Mouse (Mus musculus): ENCODE results near the gene Pappa2. TPM values are rescaled to one million over a fixed set of nuclear protein-coding genes. Genes with fewer than 3 reads are reported as not detected.

Pappa2 gene
- polyA plus RNA-seq, 1 experiment: 0.08 TPM

- WGBS: 78% methylated on average over 1 of the region's 1 CpGs
- Histone ChIP-seq H3K27me3 (ENCODE audit: control insufficient read depth, insufficient read depth, low read length) (no peaks in the 10 kb centered on the region), H3K27ac (ENCODE audit: insufficient read depth, low read length) (no peak overlapping the region), H3K36me3 (ENCODE audit: control insufficient read depth, insufficient read depth, low read length) (no peaks in the 10 kb centered on the region), H3K4me3 (ENCODE audit: extremely low read depth, insufficient read depth, insufficient read length) (no peak overlapping the region), H3K4me1 (ENCODE audit: control insufficient read depth, insufficient read depth, insufficient read length) (no peaks in the 10 kb centered on the region)
- DNase-seq (ENCODE audit: low read depth in 1 of 2, low spot score in 2 of 2): no peak
- TF ChIP-seq POLR2A (IDR thresholded peaks at IDR 0.05; ENCODE audit: low read depth, low read length) (no peak), CTCF (IDR thresholded peaks at IDR 0.05; ENCODE audit: extremely low read depth, insufficient read depth, insufficient read length, insufficient replicate concordance) (no peak)
Measured at GRCm38 (mm10) chr1:158701336-158701735, 279.0 kb downstream of the Pappa2 start.

- H3K27ac ChIP-seq (ENCODE audit: insufficient read depth, low read length): no peak overlapping the region
- no peak for TF ChIP-seq CTCF (IDR thresholded peaks at IDR 0.05; ENCODE audit: extremely low read depth, insufficient read depth, insufficient read length, insufficient replicate concordance)
- no peak for TF ChIP-seq POLR2A (IDR thresholded peaks at IDR 0.05; ENCODE audit: low read depth, low read length)
Measured at GRCm38 (mm10) chr1:158700147-158700546, 280.1 kb downstream of the Pappa2 start.

GRCm38 (mm10) chr1:158699276-158699675 is 281.0 kb downstream of the Pappa2 start:
- H3K4me3 ChIP-seq (ENCODE audit: extremely low read depth, insufficient read depth, insufficient read length): no peak overlapping the region
- no peaks in the 10 kb centered on the region for H3K4me1 ChIP-seq (ENCODE audit: control insufficient read depth, insufficient read depth, insufficient read length)
- 90% methylated on average over 2 of the region's 2 CpGs for WGBS
- DNase-seq (ENCODE audit: low read depth in 1 of 2, low spot score in 2 of 2): no peak
- TF ChIP-seq POLR2A (IDR thresholded peaks at IDR 0.05; ENCODE audit: low read depth, low read length): no peak
- TF ChIP-seq CTCF (IDR thresholded peaks at IDR 0.05; ENCODE audit: extremely low read depth, insufficient read depth, insufficient read length, insufficient replicate concordance): no peak
- H3K36me3 ChIP-seq (ENCODE audit: control insufficient read depth, insufficient read depth, low read length): no peaks in the 10 kb centered on the region
- H3K27me3 ChIP-seq (ENCODE audit: control insufficient read depth, insufficient read depth, low read length): no peaks in the 10 kb centered on the region
- no peak overlapping the region for H3K27ac ChIP-seq (ENCODE audit: insufficient read depth, low read length)

More at GRCm38 (mm10) chr1:158700147-158700546, 280.1 kb downstream of the Pappa2 start:
- Histone ChIP-seq H3K27me3 (ENCODE audit: control insufficient read depth, insufficient read depth, low read length) (no peaks in the 10 kb centered on the region), H3K36me3 (ENCODE audit: control insufficient read depth, insufficient read depth, low read length) (no peaks in the 10 kb centered on the region), H3K4me3 (ENCODE audit: extremely low read depth, insufficient read depth, insufficient read length) (no peak overlapping the region), H3K4me1 (ENCODE audit: control insufficient read depth, insufficient read depth, insufficient read length) (no peaks in the 10 kb centered on the region)
- WGBS: 84% methylated on average over 2 of the region's 2 CpGs
- DNase-seq (ENCODE audit: low read depth in 1 of 2, low spot score in 2 of 2): no peak

GRCm38 (mm10) chr1:158697859-158698569 is 282.3 kb downstream of the Pappa2 start:
- Histone ChIP-seq H3K27me3 (ENCODE audit: control insufficient read depth, insufficient read depth, low read length) (no peaks in the 10 kb centered on the region), H3K36me3 (ENCODE audit: control insufficient read depth, insufficient read depth, low read length) (no peaks in the 10 kb centered on the region), H3K4me3 (ENCODE audit: extremely low read depth, insufficient read depth, insufficient read length) (no peak overlapping the region), H3K27ac (ENCODE audit: insufficient read depth, low read length) (no peak overlapping the region), H3K4me1 (ENCODE audit: control insufficient read depth, insufficient read depth, insufficient read length) (no peaks in the 10 kb centered on the region)
- TF ChIP-seq POLR2A (IDR thresholded peaks at IDR 0.05; ENCODE audit: low read depth, low read length) (no peak), CTCF (IDR thresholded peaks at IDR 0.05; ENCODE audit: extremely low read depth, insufficient read depth, insufficient read length, insufficient replicate concordance) (no peak)
- 72% methylated on average over 10 of the region's 10 CpGs for WGBS
- DNase-seq (ENCODE audit: low read depth in 1 of 2, low spot score in 2 of 2): no peak

GRCm38 (mm10) chr1:158697423-158697822 is 282.9 kb downstream of the Pappa2 start:
- Histone ChIP-seq H3K36me3 (ENCODE audit: control insufficient read depth, insufficient read depth, low read length) (no peaks in the 10 kb centered on the region), H3K27me3 (ENCODE audit: control insufficient read depth, insufficient read depth, low read length) (no peaks in the 10 kb centered on the region), H3K27ac (ENCODE audit: insufficient read depth, low read length) (no peak overlapping the region), H3K4me3 (ENCODE audit: extremely low read depth, insufficient read depth, insufficient read length) (no peak overlapping the region), H3K4me1 (ENCODE audit: control insufficient read depth, insufficient read depth, insufficient read length) (no peaks in the 10 kb centered on the region)
- WGBS: 77% methylated on average over 3 of the region's 3 CpGs
- no peak for DNase-seq (ENCODE audit: low read depth in 1 of 2, low spot score in 2 of 2)
- TF ChIP-seq POLR2A (IDR thresholded peaks at IDR 0.05; ENCODE audit: low read depth, low read length) (no peak), CTCF (IDR thresholded peaks at IDR 0.05; ENCODE audit: extremely low read depth, insufficient read depth, insufficient read length, insufficient replicate concordance) (no peak)

- no peak for TF ChIP-seq CTCF (IDR thresholded peaks at IDR 0.05; ENCODE audit: extremely low read depth, insufficient read depth, insufficient read length, insufficient replicate concordance)
- no peak for TF ChIP-seq POLR2A (IDR thresholded peaks at IDR 0.05; ENCODE audit: low read depth, low read length)
- Histone ChIP-seq H3K36me3 (ENCODE audit: control insufficient read depth, insufficient read depth, low read length) (no peaks in the 10 kb centered on the region), H3K4me1 (ENCODE audit: control insufficient read depth, insufficient read depth, insufficient read length) (no peaks in the 10 kb centered on the region), H3K4me3 (ENCODE audit: extremely low read depth, insufficient read depth, insufficient read length) (no peak overlapping the region), H3K27ac (ENCODE audit: insufficient read depth, low read length) (no peak overlapping the region), H3K27me3 (ENCODE audit: control insufficient read depth, insufficient read depth, low read length) (no peaks in the 10 kb centered on the region)
- WGBS: 42% methylated on average over 1 of the region's 1 CpGs
- no peak for DNase-seq (ENCODE audit: low read depth in 1 of 2, low spot score in 2 of 2)
Measured at GRCm38 (mm10) chr1:158687726-158688125, 292.6 kb downstream of the Pappa2 start.

GRCm38 (mm10) chr1:158669971-158670592 is 310.2 kb downstream of the Pappa2 start:
- no peaks in the 10 kb centered on the region for H3K27me3 ChIP-seq (ENCODE audit: control insufficient read depth, insufficient read depth, low read length)
- no peaks in the 10 kb centered on the region for H3K4me1 ChIP-seq (ENCODE audit: control insufficient read depth, insufficient read depth, insufficient read length)
- H3K36me3 ChIP-seq (ENCODE audit: control insufficient read depth, insufficient read depth, low read length): no peaks in the 10 kb centered on the region
- TF ChIP-seq POLR2A (IDR thresholded peaks at IDR 0.05; ENCODE audit: low read depth, low read length) (no peak), CTCF (IDR thresholded peaks at IDR 0.05; ENCODE audit: extremely low read depth, insufficient read depth, insufficient read length, insufficient replicate concordance) (no peak)
- no peak overlapping the region for H3K4me3 ChIP-seq (ENCODE audit: extremely low read depth, insufficient read depth, insufficient read length)
- 41% methylated on average over 3 of the region's 3 CpGs for WGBS
- DNase-seq (ENCODE audit: low read depth in 1 of 2, low spot score in 2 of 2): no peak
- no peak overlapping the region for H3K27ac ChIP-seq (ENCODE audit: insufficient read depth, low read length)

All from spleen, adult 2 months (tissue).